8 mouse cellular contexts compared by ENCODE assay signal in the genomic region with DNA sequence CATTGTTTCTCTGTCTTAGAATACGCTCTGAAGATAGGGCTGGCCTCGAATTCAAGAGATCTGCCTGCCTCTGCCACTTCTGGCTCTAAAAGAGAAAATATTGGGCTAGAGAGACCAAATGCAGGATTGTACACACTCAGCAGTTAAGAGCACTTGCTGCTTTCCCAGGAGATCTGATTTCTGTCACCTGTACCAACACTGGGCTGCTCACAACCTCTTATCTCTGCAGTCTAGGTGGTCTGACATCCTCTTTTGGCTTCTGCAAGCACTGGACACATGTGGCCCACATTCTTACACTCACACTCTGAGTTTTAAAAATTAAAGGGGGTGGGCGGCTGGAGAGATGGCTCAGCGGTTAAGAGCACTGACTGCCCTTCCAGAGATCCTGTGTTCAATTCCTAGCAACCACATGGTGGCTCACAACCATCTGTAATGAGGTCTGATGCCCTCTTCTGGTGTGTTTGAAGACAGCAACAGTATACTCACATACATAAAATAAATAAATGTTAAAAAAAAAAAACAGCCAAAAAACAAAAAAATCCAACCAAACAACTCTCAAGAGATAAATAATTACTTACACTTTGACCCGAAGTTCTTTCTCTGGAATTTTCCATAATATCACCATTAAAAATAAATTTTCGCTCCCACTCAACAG. TPM values are rescaled to one million over a fixed set of nuclear protein-coding genes. Genes with fewer than 3 reads are reported as not detected.
DNase-seq lines count a peak whose midpoint lies in the region; ATAC-seq and TF ChIP-seq lines count a peak whose summit lies in the region.

No protein-coding gene starts in this region.

- TF ChIP-seq CTCF in kidney, postnatal 0 days (IDR thresholded peaks at IDR 0.05; ENCODE audit: low read depth) = peak; percentile 45
- peak; percentile 42 for TF ChIP-seq CTCF in midbrain, postnatal 0 days (IDR thresholded peaks at IDR 0.05)

- intact Hi-C loops in left cerebral cortex, postnatal 4 days (cut with DNase I) = no loop called here

- peak overlapping the region; percentile 93 for H3K4me2 ChIP-seq in kidney, postnatal 0 days (ENCODE audit: low read length)
- peak overlapping the region; percentile 87 for H3K4me2 ChIP-seq in embryonic facial prominence, embryonic 12.5 days (replicated peaks)
- H3K4me2 ChIP-seq in intestine, embryonic 14.5 days (ENCODE audit: low read length) = peak overlapping the region; percentile 96
- H3K4me2 ChIP-seq in midbrain, postnatal 0 days (ENCODE audit: low read depth, low read length, poor library complexity, severe bottlenecking) = peak overlapping the region; percentile 69

- peak overlapping the region; percentile 62 for H3K4me3 ChIP-seq in kidney, postnatal 0 days (replicated peaks; ENCODE audit: low read depth, low read length)
- H3K4me3 ChIP-seq in embryonic facial prominence, embryonic 12.5 days = peak overlapping the region; percentile 86
- H3K4me3 ChIP-seq in intestine, embryonic 14.5 days (ENCODE audit: low read depth, low read length) = peak overlapping the region; percentile 56
- peak overlapping the region; percentile 60 for H3K4me3 ChIP-seq in midbrain, postnatal 0 days (ENCODE audit: low read depth, low read length)

- H3K9ac ChIP-seq in kidney, postnatal 0 days (ENCODE audit: low read depth, low read length) = peak overlapping the region; percentile 74; the same call in 1 of the 2 replicates
- peak overlapping the region; percentile 89 for H3K9ac ChIP-seq in embryonic facial prominence, embryonic 12.5 days
- H3K9ac ChIP-seq in intestine, embryonic 14.5 days (ENCODE audit: low read length) = peak overlapping the region; percentile 78
- H3K9ac ChIP-seq in midbrain, postnatal 0 days (replicated peaks; ENCODE audit: low read length, poor library complexity, severe bottlenecking) = peak overlapping the region; percentile 75; the same call in 1 of the 2 replicates

- peaks cover 14% of the 10 kb centered on the region; the same call in 1 of the 2 replicates for H3K4me1 ChIP-seq in kidney, postnatal 0 days (replicated peaks; ENCODE audit: insufficient read depth, low read length)
- H3K4me1 ChIP-seq in embryonic facial prominence, embryonic 12.5 days = peaks cover 24% of the 10 kb centered on the region
- H3K4me1 ChIP-seq in intestine, embryonic 14.5 days (replicated peaks; ENCODE audit: control insufficient read depth, insufficient read depth, low read length) = peaks cover 19% of the 10 kb centered on the region
- H3K4me1 ChIP-seq in midbrain, postnatal 0 days (ENCODE audit: insufficient read depth, low read length) = 0 out of 2 replicates have a peak, but pooled peaks cover 7% of the 10 kb centered on the region

- no peak for ATAC-seq in kidney, postnatal 0 days (replicated peaks; ENCODE audit: low FRiP score, low read depth)
- no peak for ATAC-seq in embryonic facial prominence, embryonic 12.5 days (ENCODE audit: insufficient number of reproducible peaks, insufficient read depth, low FRiP score, low TSS enrichment)
- no peak for ATAC-seq in intestine, embryonic 14.5 days (replicated peaks; ENCODE audit: low FRiP score, low TSS enrichment, low read depth)
- ATAC-seq in midbrain, postnatal 0 days (ENCODE audit: low FRiP score) = no peak

- H3K27me3 ChIP-seq in kidney, postnatal 0 days (ENCODE audit: insufficient read depth, low read length) = no peaks in the 10 kb centered on the region
- H3K27me3 ChIP-seq in embryonic facial prominence, embryonic 12.5 days = no peaks in the 10 kb centered on the region
- no peaks in the 10 kb centered on the region for H3K27me3 ChIP-seq in intestine, embryonic 14.5 days (replicated peaks; ENCODE audit: control insufficient read depth, insufficient read depth, low read length)
- no peaks in the 10 kb centered on the region for H3K27me3 ChIP-seq in midbrain, postnatal 0 days (ENCODE audit: insufficient read depth, low read length)

- H3K27ac ChIP-seq in kidney, postnatal 0 days = no peak overlapping the region
- H3K27ac ChIP-seq in embryonic facial prominence, embryonic 12.5 days = no peak overlapping the region
- no peak overlapping the region for H3K27ac ChIP-seq in intestine, embryonic 14.5 days (ENCODE audit: low read depth)
- H3K27ac ChIP-seq in midbrain, postnatal 0 days (ENCODE audit: low read depth, low read length) = no peak overlapping the region

- H3K36me3 ChIP-seq in kidney, postnatal 0 days (ENCODE audit: insufficient read depth, low read length) = peaks cover 32% of the 10 kb centered on the region
- H3K36me3 ChIP-seq in embryonic facial prominence, embryonic 12.5 days = peaks cover 47% of the 10 kb centered on the region
- H3K36me3 ChIP-seq in intestine, embryonic 14.5 days (ENCODE audit: control insufficient read depth, insufficient read depth, low read length) = peaks cover 55% of the 10 kb centered on the region
- H3K36me3 ChIP-seq in midbrain, postnatal 0 days (ENCODE audit: insufficient read depth, low read length) = peaks cover 29% of the 10 kb centered on the region

- no peaks in the 10 kb centered on the region for H3K9me3 ChIP-seq in kidney, postnatal 0 days (replicated peaks; ENCODE audit: low read length)
- H3K9me3 ChIP-seq in embryonic facial prominence, embryonic 12.5 days = no peaks in the 10 kb centered on the region
- no peaks in the 10 kb centered on the region for H3K9me3 ChIP-seq in intestine, embryonic 14.5 days (ENCODE audit: control insufficient read depth, low read length)
- H3K9me3 ChIP-seq in midbrain, postnatal 0 days (ENCODE audit: low read length) = no peaks in the 10 kb centered on the region

- WGBS in kidney, postnatal 0 days = 73% methylated on average over 6 of the region's 6 CpGs
- 65% methylated on average over 6 of the region's 6 CpGs for WGBS in embryonic facial prominence, embryonic 12.5 days
- WGBS in intestine, embryonic 14.5 days = 71% methylated on average over 6 of the region's 6 CpGs
- WGBS in midbrain, postnatal 0 days = 72% methylated on average over 6 of the region's 6 CpGs

- DNase-seq in kidney, postnatal 0 days (ENCODE audit: low spot score) = no peak
- DNase-seq in kidney, adult 9 months = no peak
- DNase-seq in intestine, embryonic 14.5 days (ENCODE audit: low spot score) = no peak
- DNase-seq in midbrain, postnatal 0 days (ENCODE audit: low spot score) = no peak
- DNase-seq in frontal cortex, postnatal 36 days (ENCODE audit: low spot score in 2 of 2) = no peak
- DNase-seq in left cerebral cortex, postnatal 4 days = no peak
- no peak for DNase-seq in frontal cortex, postnatal 14 days (ENCODE audit: low spot score in 2 of 2)

RNA-seq across cellular contexts. Expression of a gene that starts 1.3 kb away (rescaled TPM):
- polyA plus RNA-seq in kidney, postnatal 0 days (2015; fragmentation: Nextera tagmentation; extraction: Ambion mirVana) = 160 and 167 TPM in 2 replicates
- 198 and 211 TPM in 2 replicates for polyA plus RNA-seq in embryonic facial prominence, embryonic 12.5 days (2016; fragmentation: Nextera tagmentation; extraction: Ambion mirVana)
- polyA plus RNA-seq in intestine, embryonic 14.5 days (2014; fragmentation: Nextera tagmentation; extraction: Ambion mirVana) = 216 and 230 TPM in 2 replicates
- total RNA-seq in midbrain, postnatal 0 days (2014; rRNA removed) = 54.6 and 85.5 TPM in 2 replicates
- polyA plus RNA-seq in midbrain, postnatal 0 days (2015; fragmentation: Nextera tagmentation; extraction: Ambion mirVana) = 124 and 140 TPM in 2 replicates
- total RNA-seq in left cerebral cortex, postnatal 4 days (2021) = 10 to 100 TPM; 70.6 to 75.7 TPM

RNA-seq across cellular contexts. Expression of a gene that starts 25.7 kb away (rescaled TPM):
- polyA plus RNA-seq in kidney, postnatal 0 days (2015; fragmentation: Nextera tagmentation; extraction: Ambion mirVana) = 45.0 and 50.7 TPM in 2 replicates
- polyA plus RNA-seq in embryonic facial prominence, embryonic 12.5 days (2016; fragmentation: Nextera tagmentation; extraction: Ambion mirVana) = 112 TPM in 2 replicates
- 94.7 and 107 TPM in 2 replicates for polyA plus RNA-seq in intestine, embryonic 14.5 days (2014; fragmentation: Nextera tagmentation; extraction: Ambion mirVana)
- 33.3 and 63.4 TPM in 2 replicates for total RNA-seq in midbrain, postnatal 0 days (2014; rRNA removed)
- polyA plus RNA-seq in midbrain, postnatal 0 days (2015; fragmentation: Nextera tagmentation; extraction: Ambion mirVana) = 35.6 and 40.9 TPM in 2 replicates
- total RNA-seq in left cerebral cortex, postnatal 4 days (2021) = 100 to 1,000 TPM in 1 of 2 experiments, 10 to 100 TPM in 1; 81.8 to 101 TPM

RNA-seq across cellular contexts. Expression of a gene that starts 52.3 kb away (rescaled TPM):
- polyA plus RNA-seq in kidney, postnatal 0 days (2015; fragmentation: Nextera tagmentation; extraction: Ambion mirVana) = 65.1 and 67.6 TPM in 2 replicates
- polyA plus RNA-seq in embryonic facial prominence, embryonic 12.5 days (2016; fragmentation: Nextera tagmentation; extraction: Ambion mirVana) = 106 and 107 TPM in 2 replicates
- 90.4 and 92.3 TPM in 2 replicates for polyA plus RNA-seq in intestine, embryonic 14.5 days (2014; fragmentation: Nextera tagmentation; extraction: Ambion mirVana)
- total RNA-seq in midbrain, postnatal 0 days (2014; rRNA removed) = 60.9 and 74.1 TPM in 2 replicates
- 36.4 and 39.0 TPM in 2 replicates for polyA plus RNA-seq in midbrain, postnatal 0 days (2015; fragmentation: Nextera tagmentation; extraction: Ambion mirVana)
- total RNA-seq in left cerebral cortex, postnatal 4 days (2021) = 100 to 1,000 TPM; 116 to 125 TPM
